Mouse (Mus musculus) neural tube, embryonic 13.5 days (tissue): ENCODE results near the gene Col16a1. TPM values are rescaled to one million over a fixed set of nuclear protein-coding genes. Genes with fewer than 3 reads are reported as not detected.
A peak's percentile ranks its signal among the peaks of the same experiment; 100 is the strongest.

Experiments used
- ATAC-seq: fragments of 200-750 bp; cut with Nextera tagmentation; 2 replicates; pipeline ENCODE4 v1.8.0; 2017; ENCODE audit warnings: low read depth, mild to moderate bottlenecking, moderate TSS enrichment, moderate library complexity
- H3K27ac ChIP-seq: fragments of 300-500 bp; sonication (generic); replicated peaks from 2 replicates; pipeline ENCODE4 v1.5.1; 2015; ENCODE audit warnings: moderate library complexity, mild to moderate bottlenecking, inconsistent platforms
- H3K27me3 ChIP-seq: fragments of 300-500 bp; sonication (generic); 2 replicates; pipeline ENCODE4 v1.6.1; 2015; ENCODE audit warnings: mild to moderate bottlenecking, inconsistent platforms
- H3K36me3 ChIP-seq: fragments of 300-500 bp; sonication (generic); 2 replicates; pipeline ENCODE4 v1.6.1; 2015; ENCODE audit warnings: mild to moderate bottlenecking, inconsistent platforms
- H3K4me1 ChIP-seq: fragments of 300-500 bp; sonication (generic); replicated peaks from 2 replicates; pipeline ENCODE4 v1.6.1; 2015; ENCODE audit warnings: inconsistent platforms
- H3K4me2 ChIP-seq: fragments of 300-500 bp; sonication (generic); 2 replicates; pipeline ENCODE4 v1.6.1; 2015; ENCODE audit warnings: inconsistent platforms, mild to moderate bottlenecking, moderate library complexity
- H3K4me3 ChIP-seq: fragments of 300-500 bp; sonication (generic); 2 replicates; pipeline ENCODE4 v1.5.1; 2015; ENCODE audit warnings: mild to moderate bottlenecking, inconsistent platforms
- H3K9ac ChIP-seq: fragments of 300-500 bp; sonication (generic); 2 replicates; pipeline ENCODE4 v1.6.1; 2015; ENCODE audit warnings: moderate library complexity, mild to moderate bottlenecking, inconsistent platforms
- H3K9me3 ChIP-seq: fragments of 300-500 bp; sonication (generic); 2 replicates; pipeline ENCODE4 v1.6.1; 2016; ENCODE audit warnings: inconsistent platforms
- WGBS: fragments of 180-500 bp; shearing (Covaris S2); methylation state at CpG from one replicate; pipeline ENCODE4 v1.1.7; 2015; 5-methylcytosine and 5-hydroxymethylcytosine counted together
- polyA plus RNA-seq: library from polyadenylated mRNA; unstranded; fragments of >200 nt; fragmentation: Nextera tagmentation; extraction: Ambion mirVana; gene quantifications from 2 replicates; pipeline ENCODE4 v1.2.1, GENCODE M21; 2015

The Col16a1 gene
- polyA plus RNA-seq, 1 experiment from 2014 or later: 14.7 TPM

GRCm38 (mm10) chr4:130101183-130101582 is 53.5 kb downstream of the Col16a1 start:
- H3K27me3 ChIP-seq: peaks cover 14% of the 10 kb centered on the region
- no peak overlapping the region for H3K4me3 ChIP-seq
- H3K9me3 ChIP-seq: peaks cover 3% of the 10 kb centered on the region; the same call in 1 of the 2 replicates
- H3K36me3 ChIP-seq: no peaks in the 10 kb centered on the region
- H3K27ac ChIP-seq: no peak overlapping the region
- no peak for ATAC-seq
- no peak overlapping the region for H3K9ac ChIP-seq
- no peak overlapping the region for H3K4me2 ChIP-seq
- 28% methylated on average over 8 of the region's 8 CpGs for WGBS
- H3K4me1 ChIP-seq: peaks cover 17% of the 10 kb centered on the region

- peaks cover 21% of the 10 kb centered on the region for H3K4me1 ChIP-seq
- H3K9ac ChIP-seq: no peak within 1 kb of the TSS
- peaks cover 16% of the 10 kb centered on the region for H3K27me3 ChIP-seq
- no peak within 1 kb of the TSS for H3K4me2 ChIP-seq
- 4% methylated on average over 6 of the region's 6 CpGs for WGBS
- no peak within 1 kb of the TSS for H3K27ac ChIP-seq
- no peaks in the 10 kb centered on the region for H3K36me3 ChIP-seq
- H3K4me3 ChIP-seq: no peak within 1 kb of the TSS
- H3K9me3 ChIP-seq: peaks cover 3% of the 10 kb centered on the region; the same call in 1 of the 2 replicates
- ATAC-seq: no peak
Observed at GRCm38 (mm10) chr4:130102111-130102651, 54.5 kb downstream of the Col16a1 start, which contains the start of gene Pef1. Gene Pef1 (plus strand): TSS chr4:130102558.

- Histone ChIP-seq H3K36me3 (no peaks in the 10 kb centered on the region), H3K4me1 (peaks cover 29% of the 10 kb centered on the region), H3K9ac (no peak overlapping the region), H3K4me2 (no peak overlapping the region), H3K4me3 (no peak overlapping the region), H3K27ac (no peak overlapping the region), H3K9me3 (peaks cover 3% of the 10 kb centered on the region; the same call in 1 of the 2 replicates), H3K27me3 (peaks cover 16% of the 10 kb centered on the region)
- WGBS: 83% methylated on average over 12 of the region's 12 CpGs
- ATAC-seq: no peak
Observed at GRCm38 (mm10) chr4:130103632-130104031, 56.0 kb downstream of the Col16a1 start.

- ATAC-seq: no peak
- peaks cover 34% of the 10 kb centered on the region for H3K4me1 ChIP-seq
- no peak overlapping the region for H3K4me2 ChIP-seq
- no peak overlapping the region for H3K9ac ChIP-seq
- 84% methylated on average over 4 of the region's 4 CpGs for WGBS
- no peak overlapping the region for H3K27ac ChIP-seq
- no peaks in the 10 kb centered on the region for H3K36me3 ChIP-seq
- H3K4me3 ChIP-seq: no peak overlapping the region
- H3K9me3 ChIP-seq: peaks cover 3% of the 10 kb centered on the region; the same call in 1 of the 2 replicates
- peaks cover 11% of the 10 kb centered on the region for H3K27me3 ChIP-seq
Observed at GRCm38 (mm10) chr4:130104584-130104983, 56.9 kb downstream of the Col16a1 start.

- Histone ChIP-seq H3K27ac (peak overlapping the region; percentile 35; the same call in 1 of the 2 replicates), H3K4me2 (peak overlapping the region; percentile 73), H3K4me3 (peak overlapping the region; percentile 64), H3K36me3 (no peaks in the 10 kb centered on the region), H3K27me3 (peaks cover 11% of the 10 kb centered on the region), H3K9ac (peak overlapping the region; percentile 55), H3K4me1 (peaks cover 22% of the 10 kb centered on the region), H3K9me3 (peaks cover 3% of the 10 kb centered on the region; the same call in 1 of the 2 replicates)
- peak; percentile 66 for ATAC-seq
- 11% methylated on average over 14 of the region's 14 CpGs for whole genome bisulfite sequencing
Observed at GRCm38 (mm10) chr4:130107065-130107443, 59.4 kb downstream of the Col16a1 start.

- Histone ChIP-seq H3K9me3 (peaks cover 3% of the 10 kb centered on the region; the same call in 1 of the 2 replicates), H3K36me3 (0 out of 2 replicates have a peak, but pooled peaks cover 2% of the 10 kb centered on the region), H3K4me1 (peaks cover 17% of the 10 kb centered on the region), H3K4me3 (peak overlapping the region; percentile 64), H3K27ac (peak overlapping the region; percentile 35; the same call in 1 of the 2 replicates), H3K27me3 (peaks cover 11% of the 10 kb centered on the region), H3K4me2 (peak overlapping the region; percentile 73), H3K9ac (peak overlapping the region; percentile 66)
- peak; percentile 95 for ATAC-seq
- WGBS: 1% methylated on average over 39 of the region's 39 CpGs
Observed at GRCm38 (mm10) chr4:130107444-130108131, 59.9 kb downstream of the Col16a1 start.

GRCm38 (mm10) chr4:130108929-130109328 is 61.3 kb downstream of the Col16a1 start:
- H3K27ac ChIP-seq: no peak overlapping the region
- H3K36me3 ChIP-seq: 0 out of 2 replicates have a peak, but pooled peaks cover 3% of the 10 kb centered on the region
- peaks cover 11% of the 10 kb centered on the region for H3K27me3 ChIP-seq
- H3K4me1 ChIP-seq: peaks cover 17% of the 10 kb centered on the region
- 0 out of 2 replicates have a peak overlapping the region, but pooled peaks have one; percentile 73 for H3K4me2 ChIP-seq
- no peak for ATAC-seq
- 0 out of 2 replicates have a peak overlapping the region, but pooled peaks have one; percentile 64 for H3K4me3 ChIP-seq
- WGBS: 87% methylated on average over 3 of the region's 3 CpGs
- 0 out of 2 replicates have a peak overlapping the region, but pooled peaks have one; percentile 5 for H3K9ac ChIP-seq
- no peaks in the 10 kb centered on the region; the same call in 1 of the 2 replicates for H3K9me3 ChIP-seq

- 90% methylated on average over 9 of the region's 9 CpGs for WGBS
- peaks cover 11% of the 10 kb centered on the region for H3K27me3 ChIP-seq
- no peak overlapping the region for H3K4me2 ChIP-seq
- H3K36me3 ChIP-seq: 0 out of 2 replicates have a peak, but pooled peaks cover 3% of the 10 kb centered on the region
- H3K4me3 ChIP-seq: no peak overlapping the region
- ATAC-seq: no peak
- H3K9ac ChIP-seq: no peak overlapping the region
- H3K27ac ChIP-seq: no peak overlapping the region
- H3K9me3 ChIP-seq: no peaks in the 10 kb centered on the region
- peaks cover 17% of the 10 kb centered on the region for H3K4me1 ChIP-seq
Observed at GRCm38 (mm10) chr4:130109666-130110065, 62.0 kb downstream of the Col16a1 start.

GRCm38 (mm10) chr4:130110091-130110490 is 62.5 kb downstream of the Col16a1 start:
- ATAC-seq: no peak
- 90% methylated on average over 7 of the region's 7 CpGs for WGBS
- H3K9ac ChIP-seq: no peak overlapping the region
- H3K4me2 ChIP-seq: no peak overlapping the region
- H3K4me3 ChIP-seq: no peak overlapping the region
- H3K27ac ChIP-seq: no peak overlapping the region
- H3K9me3 ChIP-seq: no peaks in the 10 kb centered on the region
- peaks cover 11% of the 10 kb centered on the region for H3K27me3 ChIP-seq
- H3K4me1 ChIP-seq: peaks cover 17% of the 10 kb centered on the region
- 0 out of 2 replicates have a peak, but pooled peaks cover 3% of the 10 kb centered on the region for H3K36me3 ChIP-seq

DNA sequence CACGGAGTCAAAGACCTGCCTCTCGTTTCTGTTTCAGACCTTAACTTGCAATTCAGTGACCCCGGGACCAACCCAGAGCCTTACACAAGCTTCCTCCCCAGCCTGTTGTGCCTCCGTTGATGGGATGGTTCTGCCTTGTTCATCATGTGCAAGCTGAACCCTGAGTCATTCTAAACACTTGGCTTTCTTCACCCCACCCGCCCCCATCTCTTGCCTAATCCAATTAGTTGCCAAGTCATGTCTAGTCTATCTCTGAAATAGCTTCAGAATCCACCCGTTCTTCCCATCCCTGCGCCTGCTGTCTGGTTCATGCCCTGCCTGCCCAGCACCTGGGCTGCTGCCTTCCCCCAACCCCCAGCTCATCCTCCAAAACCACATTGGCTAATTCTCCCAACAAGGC is 64.7 kb downstream of the Col16a1 start:
- 91% methylated on average over 7 of the region's 7 CpGs for WGBS
- no peak for ATAC-seq
- Histone ChIP-seq H3K4me3 (no peak overlapping the region), H3K4me1 (peaks cover 14% of the 10 kb centered on the region), H3K36me3 (peaks cover 3% of the 10 kb centered on the region; the same call in 1 of the 2 replicates), H3K27me3 (no peaks in the 10 kb centered on the region), H3K9me3 (no peaks in the 10 kb centered on the region), H3K4me2 (no peak overlapping the region), H3K9ac (no peak overlapping the region), H3K27ac (no peak overlapping the region)

DNA sequence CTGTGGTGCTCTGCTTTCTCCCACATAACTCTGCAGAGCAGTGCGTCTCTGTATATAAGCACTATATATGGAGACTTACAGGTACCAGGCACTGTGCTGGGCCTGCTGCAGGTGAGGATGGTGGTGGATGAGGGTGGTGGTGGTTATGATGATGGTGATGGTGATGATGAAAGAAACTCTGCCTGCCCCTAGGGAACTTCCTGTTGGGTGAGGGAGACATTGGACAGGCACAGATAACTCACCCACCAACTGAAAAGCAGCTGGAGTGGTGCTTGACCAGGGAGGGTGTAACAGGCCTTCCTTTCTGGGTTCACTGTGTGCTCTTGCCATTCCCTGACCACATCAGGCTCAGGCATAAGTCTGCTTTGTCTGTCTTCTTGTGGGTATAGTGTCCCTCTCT is 65.1 kb downstream of the Col16a1 start:
- Histone ChIP-seq H3K27ac (no peak overlapping the region), H3K27me3 (no peaks in the 10 kb centered on the region), H3K36me3 (peaks cover 4% of the 10 kb centered on the region; the same call in 1 of the 2 replicates), H3K9ac (no peak overlapping the region), H3K4me1 (peaks cover 14% of the 10 kb centered on the region), H3K4me2 (no peak overlapping the region), H3K4me3 (no peak overlapping the region), H3K9me3 (peaks cover 1% of the 10 kb centered on the region; the same call in 1 of the 2 replicates)
- 96% methylated on average over 1 of the region's 1 CpGs for WGBS
- ATAC-seq: no peak

DNA sequence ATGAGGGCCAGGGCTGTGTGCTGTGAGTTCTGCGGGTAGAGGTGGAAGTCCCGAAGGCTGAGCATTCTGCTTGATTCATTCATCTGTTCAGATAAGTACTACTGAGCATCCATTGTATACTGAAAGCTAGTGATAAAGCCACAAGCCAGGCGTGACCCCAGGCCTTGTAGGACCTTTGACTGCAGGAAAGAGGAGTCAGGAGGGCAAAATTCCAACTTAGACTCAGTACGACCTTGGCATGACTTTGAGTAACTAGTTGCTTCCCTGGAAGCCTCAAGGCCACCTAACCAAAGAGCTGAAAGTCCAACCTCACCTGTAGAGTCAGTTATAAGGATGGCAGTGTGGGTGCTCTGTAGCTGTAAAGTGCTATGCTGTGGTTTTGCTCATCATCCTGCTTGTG is 73.1 kb downstream of the Col16a1 start:
- no peak overlapping the region for H3K27ac ChIP-seq
- H3K4me3 ChIP-seq: no peak overlapping the region
- H3K9ac ChIP-seq: no peak overlapping the region
- no peaks in the 10 kb centered on the region for H3K4me1 ChIP-seq
- H3K36me3 ChIP-seq: peaks cover 45% of the 10 kb centered on the region
- no peak overlapping the region for H3K4me2 ChIP-seq
- no peak for ATAC-seq
- 90% methylated on average over 4 of the region's 4 CpGs for WGBS
- peaks cover 3% of the 10 kb centered on the region; the same call in 1 of the 2 replicates for H3K9me3 ChIP-seq
- no peaks in the 10 kb centered on the region for H3K27me3 ChIP-seq
